9 mouse cellular contexts compared by ENCODE assay signal in the genomic region with DNA sequence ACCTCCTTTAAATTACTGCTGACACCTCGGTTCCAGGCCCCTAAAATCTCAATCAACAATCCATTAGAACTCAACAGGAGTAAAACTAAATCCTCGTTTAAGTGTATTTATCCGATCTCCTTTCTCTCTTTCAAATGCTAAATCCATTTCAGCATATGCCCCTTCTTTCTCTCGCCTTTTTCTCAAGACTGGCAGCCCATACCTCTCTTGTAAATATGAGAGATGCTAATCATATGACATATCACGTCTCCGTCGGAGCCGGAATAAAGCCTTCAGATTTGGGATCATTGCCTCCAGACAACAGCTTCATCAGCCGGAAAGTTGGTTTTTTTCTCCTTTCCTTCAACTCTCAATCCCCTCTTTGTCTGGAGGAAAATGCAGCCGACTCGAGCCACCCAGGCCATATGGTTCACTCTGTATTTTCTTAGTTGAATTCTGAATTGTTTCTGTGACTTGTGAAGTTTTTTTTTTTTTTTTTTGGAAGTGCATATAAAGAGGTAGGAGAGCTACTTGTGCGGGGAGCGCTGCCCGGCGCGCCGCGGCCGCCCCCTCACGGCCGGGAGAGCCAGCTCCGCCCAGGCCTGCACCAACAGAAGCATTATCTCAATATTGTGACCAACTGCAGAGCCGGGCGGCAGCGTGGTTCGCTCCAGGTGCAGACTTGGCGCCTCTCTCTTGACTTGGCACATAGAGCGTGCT. TPM values are rescaled to one million over a fixed set of nuclear protein-coding genes. Genes with fewer than 3 reads are reported as not detected.
A peak's percentile ranks its signal among the peaks of the same experiment; 100 is the strongest.
DNase-seq lines count a peak whose midpoint lies in the region; ATAC-seq lines count a peak whose summit lies in the region.
"Had no signal": no experiment of that assay in that cellular context is flagged by ENCODE, and none has a peak within 500 bp of the region (broad histone marks: within the 10 kb centered on the region; RNA-seq: fewer than 3 reads in every experiment).

No protein-coding gene starts in this region.

- H3K27me3 ChIP-seq in heart, embryonic 11.5 days (ENCODE audit: control insufficient read depth, insufficient read depth, low read length), result peaks cover 52% of the 10 kb centered on the region
- H3K27me3 ChIP-seq in hindbrain, embryonic 14.5 days (ENCODE audit: control insufficient read depth, insufficient read depth, low read length), result peaks cover 69% of the 10 kb centered on the region
- H3K27me3 ChIP-seq in megakaryocyte, embryonic 14.5 days (replicated peaks), result peaks cover 73% of the 10 kb centered on the region

- no peak overlapping the region for H3K27ac ChIP-seq in heart, embryonic 11.5 days (ENCODE audit: low read depth, low read length)
- no peak overlapping the region for H3K27ac ChIP-seq in hindbrain, embryonic 14.5 days

- H3K9ac ChIP-seq in heart, embryonic 11.5 days (ENCODE audit: low read depth, low read length), result no peak overlapping the region
- H3K9ac ChIP-seq in hindbrain, embryonic 14.5 days, result 0 out of 2 replicates have a peak overlapping the region, but pooled peaks have one; percentile 11

- no peaks in the 10 kb centered on the region for H3K9me3 ChIP-seq in heart, embryonic 11.5 days (replicated peaks; ENCODE audit: control insufficient read depth, low read length)
- no peaks in the 10 kb centered on the region for H3K9me3 ChIP-seq in hindbrain, embryonic 14.5 days (ENCODE audit: control insufficient read depth, low read length)
- no peaks in the 10 kb centered on the region for H3K9me3 ChIP-seq in megakaryocyte, embryonic 14.5 days

- H3K4me2 ChIP-seq in heart, embryonic 11.5 days, result peak overlapping the region; percentile 79
- H3K4me2 ChIP-seq in hindbrain, embryonic 14.5 days (replicated peaks), result peak overlapping the region; percentile 63

- under 1% methylated on average over 28 of the region's 28 CpGs for WGBS in heart, embryonic 11.5 days (ENCODE audit: insufficient replicate concordance)
- under 1% methylated on average over 28 of the region's 28 CpGs for WGBS in hindbrain, embryonic 14.5 days

- H3K4me3 ChIP-seq in heart, embryonic 11.5 days (ENCODE audit: low read depth, low read length), result peak overlapping the region; percentile 40
- H3K4me3 ChIP-seq in hindbrain, embryonic 14.5 days (replicated peaks; ENCODE audit: low read length), result peak overlapping the region; percentile 33
- peak overlapping the region; percentile 90 for H3K4me3 ChIP-seq in megakaryocyte, embryonic 14.5 days (replicated peaks)

- no peak for ATAC-seq in heart, embryonic 11.5 days (replicated peaks; ENCODE audit: insufficient number of reproducible peaks, low FRiP score, low TSS enrichment)
- ATAC-seq in common myeloid progenitor, adult 5-6 weeks (replicated peaks; ENCODE audit: low read depth, poor library complexity, severe bottlenecking), result peak; percentile 43
- ATAC-seq in hindbrain, embryonic 14.5 days (ENCODE audit: low FRiP score), result peak; percentile 28; the same call in 1 of the 2 replicates

- 0 out of 2 replicates have a peak, but pooled peaks cover 2% of the 10 kb centered on the region for H3K4me1 ChIP-seq in heart, embryonic 11.5 days (ENCODE audit: control insufficient read depth, insufficient read depth, low read length)
- H3K4me1 ChIP-seq in hindbrain, embryonic 14.5 days (replicated peaks; ENCODE audit: control insufficient read depth, insufficient read depth, low read length), result peaks cover 10% of the 10 kb centered on the region; the same call in 1 of the 2 replicates
- peaks cover 41% of the 10 kb centered on the region for H3K4me1 ChIP-seq in megakaryocyte, embryonic 14.5 days

- H3K36me3 ChIP-seq in heart, embryonic 11.5 days (ENCODE audit: control insufficient read depth, insufficient read depth, low read length), result no peaks in the 10 kb centered on the region
- H3K36me3 ChIP-seq in hindbrain, embryonic 14.5 days (replicated peaks; ENCODE audit: control insufficient read depth, insufficient read depth), result no peaks in the 10 kb centered on the region
- H3K36me3 ChIP-seq in megakaryocyte, embryonic 14.5 days (replicated peaks; ENCODE audit: low read length), result no peaks in the 10 kb centered on the region

- DNase-seq in heart, adult 8-10 months (ENCODE audit: low spot score), result no peak
- peak; percentile 38 for DNase-seq in hindbrain, embryonic 14.5 days (ENCODE audit: low spot score)
- DNase-seq in layer of hippocampus, adult 9-10 months (ENCODE audit: low spot score), result no peak
- no peak for DNase-seq in right cerebral cortex, adult 18-20 months
- no peak for DNase-seq in lung, postnatal 14 days

RNA-seq across cellular contexts. Expression of a gene that starts 7.1 kb away (rescaled TPM):
- not detected in 2 replicates for polyA plus RNA-seq in heart, embryonic 11.5 days (2014; fragmentation: Nextera tagmentation; extraction: Ambion mirVana)
- total RNA-seq in heart, adult 8-10 months (2022), result not detected
- total RNA-seq in common myeloid progenitor, adult 5-6 weeks (2017), result not detected in 2 replicates
- polyA plus RNA-seq in hindbrain, embryonic 14.5 days (2014; fragmentation: Nextera tagmentation; extraction: Ambion mirVana), result 3.8 and 6.4 TPM in 2 replicates
- not detected in 2 replicates for polyA plus RNA-seq in megakaryocyte, embryonic 14.5 days (2012; ENCODE audit: insufficient read depth, low replicate concordance)
- total RNA-seq: adrenal gland, adult 18-20 months had no signal

Comparison
In these comparisons a context has a peak if more than half of its experiments do, and no peak if none do; other contexts are left out.
1. H3K4me3 ChIP-seq: peak in every context shown above with its lines; median percentile 90 in megakaryocyte, embryonic 14.5 days; 40 in heart, embryonic 11.5 days; 33 in hindbrain, embryonic 14.5 days.